Mouse (Mus musculus) ovary, adult 18-20 months (tissue): Measurements from ENCODE around the gene Ptch1.

ENCODE experiments used
- DNase-seq: peaks from one replicate; pipeline ENCODE4 v3.0.0; 2022; ENCODE audit warnings: low spot score, mixed read lengths

Gene Ptch1

DNA sequence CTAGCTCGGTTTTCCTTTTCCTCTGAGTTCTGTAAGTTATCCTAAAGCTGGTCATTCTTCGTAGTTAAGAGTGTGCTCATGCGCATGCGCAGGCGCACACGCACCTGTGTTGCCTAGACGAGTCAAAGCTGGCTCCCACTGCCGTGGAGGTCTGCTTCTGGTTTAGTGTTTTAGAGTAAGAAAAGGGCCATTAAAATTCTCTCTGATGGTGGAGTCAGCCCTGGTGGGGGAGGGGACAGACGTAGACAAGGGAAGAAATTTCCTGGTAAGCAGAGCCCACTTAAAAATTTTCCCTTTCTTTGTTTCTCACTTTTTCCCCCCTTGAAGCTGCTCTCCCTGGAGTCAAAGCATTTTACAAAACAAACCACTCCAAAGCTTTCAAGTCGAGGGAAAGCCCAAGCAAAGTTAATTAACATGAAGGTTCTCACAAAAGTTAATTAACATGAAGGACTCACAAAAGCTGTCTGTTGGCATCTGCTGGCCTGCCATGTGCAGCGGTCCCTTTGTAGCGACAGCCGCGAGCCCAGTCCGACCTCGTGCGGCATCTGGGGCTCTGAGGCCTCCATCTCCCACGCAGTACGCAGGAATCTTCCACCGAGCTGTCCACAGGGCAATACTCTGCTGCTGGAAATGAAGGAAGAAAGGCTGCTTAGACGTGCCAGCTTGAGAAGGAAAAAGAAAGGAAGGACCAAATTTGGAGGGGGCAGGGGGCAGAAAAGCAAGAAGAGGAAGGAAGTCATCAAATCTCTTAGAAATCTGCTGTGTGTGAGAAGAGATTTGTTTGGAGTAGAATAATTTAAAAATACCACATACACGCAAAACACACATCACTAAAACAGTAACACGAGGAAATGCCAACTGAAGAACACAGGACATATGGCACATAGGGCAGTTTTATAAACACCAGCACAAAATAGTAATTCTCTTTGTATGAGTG lies 76.5 kb downstream of the Ptch1 start, which contains the start of gene Fancc:
TSS of gene Fancc (minus strand) at position 633 of the 937 bp plus-strand sequence.
- no peak for DNase-seq

DNA sequence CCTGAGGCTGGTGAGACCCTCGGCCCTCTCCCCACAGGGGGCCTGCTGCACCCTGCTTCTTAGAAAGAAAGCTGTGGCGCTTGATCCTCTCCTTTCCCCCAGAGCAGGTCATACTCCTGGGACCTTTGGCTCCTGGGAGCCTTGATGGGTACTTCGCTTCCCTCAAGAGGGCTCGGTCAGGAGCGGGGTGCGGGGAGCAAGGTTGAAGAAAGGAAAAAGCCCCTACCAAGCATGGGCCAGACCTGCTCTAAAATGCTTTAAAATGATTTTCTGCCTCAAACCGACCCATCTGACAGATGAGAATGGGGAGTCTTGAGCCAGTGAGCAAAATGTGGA lies 85.7 kb downstream of the Ptch1 start:
- DNase-seq, result no peak

DNA sequence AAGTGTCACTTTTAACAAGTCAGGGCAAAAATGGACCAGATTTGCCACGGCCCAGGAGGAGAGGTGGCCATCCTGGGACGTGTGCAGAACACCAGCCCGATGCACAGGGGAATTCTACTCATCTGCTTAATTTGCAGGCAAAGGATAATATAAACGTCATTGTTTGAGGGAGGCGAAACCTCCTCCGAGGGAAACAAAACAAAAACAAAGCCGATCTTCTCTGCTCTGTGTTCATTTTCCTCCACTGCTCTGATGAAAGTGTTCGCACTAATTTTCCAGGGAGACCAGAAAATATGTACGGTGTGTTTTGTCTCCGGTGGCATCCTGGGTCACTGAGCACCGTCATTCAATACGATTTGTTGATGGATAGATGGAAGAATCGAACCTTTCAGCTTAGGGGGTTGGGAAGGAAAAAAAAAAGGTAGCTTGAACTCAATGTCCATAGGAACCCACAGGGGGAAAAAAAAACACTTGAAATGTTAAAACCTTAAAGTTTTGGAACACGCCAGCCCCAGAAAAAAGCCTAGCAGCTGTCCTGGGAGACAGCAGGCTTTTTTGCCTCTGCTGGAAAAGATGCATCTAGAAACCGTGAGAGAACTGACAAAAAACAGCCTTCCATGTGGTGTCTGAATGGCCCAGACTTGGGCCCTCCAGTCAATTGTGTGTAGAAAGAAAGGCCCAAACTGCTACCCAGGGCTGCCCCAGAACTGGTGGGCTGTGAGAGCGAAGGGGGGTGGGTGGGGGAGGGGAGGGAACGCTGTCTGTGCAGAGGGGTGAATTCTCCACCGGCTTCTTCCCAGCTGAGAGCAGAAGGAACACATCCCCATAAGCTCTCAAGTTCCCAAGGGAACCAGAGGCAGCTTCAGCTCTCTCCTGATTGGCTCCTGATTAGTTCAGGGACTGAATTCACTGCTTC lies 86.3 kb downstream of the Ptch1 start:
- no peak for DNase-seq

DNA sequence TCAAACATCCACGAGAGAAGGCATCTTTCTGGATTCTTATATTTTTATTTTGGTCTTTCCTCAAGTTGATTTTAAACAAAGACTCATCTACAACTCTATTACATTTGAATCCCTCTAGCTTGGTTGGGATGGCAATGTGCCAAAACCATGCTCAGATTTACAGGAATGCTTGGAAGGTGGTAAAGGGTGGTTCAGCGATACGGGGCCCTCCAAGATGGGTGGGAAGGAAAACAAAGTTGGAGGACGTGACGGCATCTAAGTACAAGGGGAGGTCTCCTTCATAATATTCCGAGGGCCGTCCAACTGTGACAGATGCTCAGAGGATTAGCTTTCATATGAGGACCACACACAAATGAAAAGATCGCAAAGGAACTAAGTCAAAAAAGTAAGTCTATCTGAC lies 98.0 kb downstream of the Ptch1 start:
- DNase-seq, result no peak
